Mouse (Mus musculus) spleen, postnatal 14 days (tissue): ENCODE results near the gene Ackr2.

Experiments used
- DNase-seq, 2 experiments: peaks; one replicate each; pipeline ENCODE4 v3.0.0; 2021 to 2022; ENCODE audit warnings: low spot score in 2 of 2

Gene Ackr2

DNA sequence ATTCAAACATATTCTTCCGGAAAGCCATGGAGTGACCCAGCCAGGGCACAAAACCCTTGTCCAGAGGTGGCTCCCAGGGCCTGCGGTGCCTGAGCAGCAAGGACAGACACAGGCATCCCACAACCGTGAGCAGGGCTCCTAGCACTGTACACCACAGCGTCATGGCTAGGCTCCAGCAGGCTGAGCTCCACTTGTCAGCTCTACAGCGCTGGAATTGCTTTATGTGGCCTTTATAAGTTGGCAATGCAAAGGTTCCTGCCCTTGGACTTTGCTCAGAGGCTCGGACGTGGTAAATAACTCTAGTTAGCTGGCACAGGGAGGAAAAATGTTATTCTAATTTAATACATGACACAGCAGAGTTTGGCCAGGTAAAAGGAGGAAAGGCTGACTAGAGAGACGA is 17.9 kb downstream of the Ackr2 start, which contains the start of gene Cyp8b1:
Cyp8b1 (minus strand) TSS at position 204 of the 400 bp plus-strand sequence.
- no peak for DNase-seq

DNA sequence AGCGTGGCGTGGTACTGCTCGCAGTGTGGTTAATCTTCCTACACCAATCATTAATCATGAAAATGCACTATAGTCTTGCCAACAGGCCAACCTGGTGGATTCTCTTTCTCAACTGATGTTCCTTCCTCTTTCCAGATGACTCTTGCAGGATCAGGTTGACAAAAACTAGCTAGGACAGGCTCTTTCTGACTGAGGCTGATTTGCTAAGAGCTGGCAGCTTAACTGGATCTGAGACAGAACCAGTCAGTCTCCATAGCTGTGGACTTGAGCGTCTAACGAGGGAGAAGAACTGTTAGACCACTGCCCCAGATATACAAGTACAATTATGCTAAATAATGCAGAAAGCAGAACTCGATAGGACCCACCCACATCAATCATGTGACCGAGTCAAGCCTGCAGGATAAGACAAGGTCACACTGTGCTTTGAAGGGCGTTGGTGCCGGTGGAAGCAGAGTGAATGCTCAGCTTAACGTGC is 20.9 kb downstream of the Ackr2 start:
- DNase-seq: peak in 1 of 2 experiments; percentile 34

DNA sequence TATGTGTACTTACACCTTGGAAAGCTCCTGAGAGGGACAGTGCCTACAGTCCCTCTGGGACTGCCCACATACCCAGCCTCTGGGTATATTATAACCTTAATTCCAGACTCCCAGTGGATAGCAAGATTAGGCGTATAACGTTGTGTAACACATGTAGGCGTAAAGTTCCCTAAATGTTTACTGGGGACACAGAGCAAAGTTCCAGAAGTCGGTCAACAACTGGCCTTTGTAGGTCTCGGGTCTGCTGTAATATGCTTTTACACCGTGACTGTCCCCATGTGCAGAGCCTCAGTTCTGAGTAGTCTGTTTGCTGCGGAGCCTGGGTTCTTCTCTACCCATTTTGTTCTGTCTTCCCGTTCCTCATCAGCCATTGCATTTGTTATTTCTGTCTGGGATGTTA is 25.3 kb downstream of the Ackr2 start:
- DNase-seq: no peak

DNA sequence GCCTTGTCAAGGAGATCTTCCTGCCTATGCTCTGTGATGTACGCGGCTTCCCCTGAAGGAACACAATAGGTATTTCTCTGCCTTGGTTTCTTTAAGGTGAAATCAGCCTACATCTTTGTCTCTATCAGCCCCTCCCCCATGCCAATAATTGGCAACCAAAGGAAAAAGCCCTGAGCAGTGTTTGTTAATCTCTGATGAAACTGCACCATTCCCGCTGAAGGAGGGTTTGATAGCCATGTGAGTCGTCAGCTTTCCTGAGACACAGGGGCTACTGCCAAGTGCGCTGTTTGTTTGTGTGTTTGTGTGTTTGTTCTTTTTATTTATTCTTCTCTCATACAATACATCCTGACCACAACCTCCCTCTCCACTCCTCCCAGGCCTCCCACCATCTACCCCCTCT is 25.8 kb downstream of the Ackr2 start:
- DNase-seq: no peak

DNA sequence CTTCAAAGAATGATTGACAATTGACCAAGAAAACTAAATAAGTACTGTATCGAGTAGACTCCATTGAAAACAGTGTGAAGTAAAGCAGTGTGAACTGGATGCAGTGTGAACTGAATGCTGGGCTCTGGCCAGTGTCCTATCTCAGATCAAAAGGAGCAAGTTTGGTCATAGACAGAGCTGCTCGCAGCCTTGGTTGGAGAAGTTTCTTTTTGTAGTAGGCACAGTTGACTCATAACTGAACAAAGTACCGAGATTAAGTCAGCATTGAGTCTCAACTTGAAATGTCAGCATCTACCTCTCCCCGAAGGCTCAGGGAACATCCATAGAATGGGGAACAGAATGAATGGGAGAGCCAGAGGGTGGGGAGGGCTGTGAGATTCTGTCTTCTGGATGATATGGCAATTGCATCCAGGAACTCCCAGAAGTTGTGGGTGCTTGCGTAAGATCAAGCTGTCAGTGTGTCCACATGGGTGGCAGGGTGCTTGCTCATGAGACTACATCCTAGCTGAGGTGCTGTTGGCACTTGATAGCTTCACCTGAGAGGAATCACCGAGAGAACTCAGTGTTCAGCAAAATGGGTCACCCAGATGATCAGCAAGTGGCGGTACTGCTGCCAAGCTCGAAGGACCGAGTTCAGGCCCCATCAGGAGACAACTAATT is 26.9 kb downstream of the Ackr2 start:
- DNase-seq: no peak

DNA sequence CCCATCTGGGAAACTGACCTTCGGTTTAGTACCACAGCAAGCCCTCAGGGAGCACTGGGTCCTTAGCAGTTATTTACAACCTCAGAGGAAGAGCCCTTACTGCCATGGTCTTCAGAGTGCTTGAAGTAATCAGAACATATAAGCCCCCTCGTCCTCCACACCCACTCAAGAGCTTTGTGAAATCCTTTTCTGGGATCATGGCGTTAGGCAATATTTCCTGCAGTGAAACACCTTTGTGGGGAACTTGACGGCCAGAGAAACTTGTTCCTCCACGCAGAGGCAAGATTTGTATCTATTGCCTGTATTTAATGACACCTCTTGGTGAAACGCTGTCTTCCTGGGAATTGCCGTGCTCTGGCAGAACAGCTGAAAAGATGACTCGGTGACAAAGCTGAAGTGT is 27.8 kb downstream of the Ackr2 start:
- no peak for DNase-seq

DNA sequence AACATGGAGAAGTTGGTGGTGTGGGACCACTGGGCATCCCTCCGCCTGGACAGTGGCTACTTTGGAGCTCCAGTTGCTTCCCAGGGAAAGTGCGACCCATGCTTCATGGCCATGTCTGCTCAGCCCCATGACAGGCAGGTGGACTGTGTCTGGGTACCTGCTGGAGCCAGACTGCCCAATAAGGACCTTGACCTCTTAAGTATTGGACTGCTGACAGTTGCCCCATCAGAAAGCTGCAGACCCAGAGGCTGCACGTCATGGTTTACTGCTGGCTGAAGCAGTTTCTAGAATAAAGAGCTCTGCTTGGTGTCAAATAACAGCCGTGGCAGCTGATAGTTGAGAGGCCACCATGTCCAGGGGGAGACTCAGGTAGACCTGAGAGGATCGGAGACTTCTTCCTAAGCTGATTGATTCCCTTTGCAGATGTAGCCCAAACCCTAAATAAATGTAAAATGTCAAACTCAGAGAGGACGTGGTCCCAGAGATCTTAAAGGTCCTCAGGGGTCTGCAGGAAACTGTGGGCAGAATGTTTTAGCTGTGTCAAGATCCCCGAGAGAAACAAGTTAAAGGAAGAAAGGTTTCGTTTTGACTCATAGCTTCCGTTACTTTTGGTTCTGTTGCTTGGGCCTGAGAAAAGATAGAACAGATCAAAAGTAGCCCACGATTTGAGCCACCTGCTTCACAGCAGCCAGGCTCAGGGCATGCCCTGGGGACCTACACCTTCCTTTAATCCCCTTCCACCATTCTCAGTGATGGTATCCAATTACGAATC is 28.7 kb downstream of the Ackr2 start:
- no peak for DNase-seq

DNA sequence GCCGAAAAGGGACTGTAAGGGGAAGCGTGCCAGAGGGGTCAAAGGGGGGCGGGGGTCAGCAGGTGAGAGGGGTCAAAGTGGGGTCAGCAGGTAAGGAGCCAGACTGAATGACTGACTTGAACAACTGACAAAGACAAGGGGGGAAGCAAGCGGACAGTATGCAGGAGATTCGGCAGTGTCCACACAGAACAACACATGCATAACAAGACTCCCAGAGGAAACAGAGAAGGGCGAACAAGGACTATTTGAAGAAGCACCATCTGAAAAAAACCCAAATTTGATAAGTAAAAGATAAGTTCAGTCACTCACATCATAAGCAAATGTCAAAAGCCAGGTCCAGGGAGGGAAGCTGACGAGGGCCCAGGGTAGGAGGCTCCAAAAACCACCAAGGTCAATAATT is 29.6 kb downstream of the Ackr2 start:
- DNase-seq: no peak

DNA sequence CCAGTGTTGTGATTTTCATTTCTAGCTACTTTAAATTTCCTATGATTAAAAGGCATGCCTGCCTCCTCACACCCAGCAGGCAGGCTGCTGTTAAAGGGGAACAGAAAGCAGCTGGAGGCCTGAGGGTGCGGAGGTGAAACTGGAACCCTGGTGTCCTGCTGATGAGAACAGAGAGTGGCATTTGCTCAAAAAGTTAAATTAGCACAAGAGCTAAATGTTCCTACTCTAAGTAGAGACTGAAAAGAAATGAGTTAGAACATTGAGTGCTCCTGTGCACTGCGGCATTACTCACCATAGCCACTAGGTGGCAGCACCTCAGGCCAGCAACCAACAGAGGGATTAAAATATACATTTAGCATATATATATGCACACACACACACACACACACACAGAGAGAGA is 30.3 kb downstream of the Ackr2 start:
- peak; percentile 43 to 67 for DNase-seq

DNA sequence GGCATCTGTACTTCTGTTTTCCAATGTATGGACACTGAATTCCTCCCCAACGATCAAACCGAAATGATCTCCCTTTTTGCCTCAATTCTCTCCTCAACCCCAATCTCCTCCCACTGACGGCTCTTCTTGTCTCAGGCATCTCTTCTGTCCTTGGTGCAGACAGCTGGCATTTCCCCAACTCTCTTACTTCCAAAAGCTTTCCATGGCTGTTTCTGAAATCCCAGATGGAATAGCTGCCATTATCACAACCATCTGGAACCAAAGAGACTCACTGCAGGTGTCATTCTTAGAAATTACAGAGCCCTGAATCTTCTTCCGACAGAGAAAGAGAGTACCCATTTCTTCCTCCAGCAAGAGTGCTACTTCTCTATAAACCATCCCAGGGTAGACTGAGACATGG is 36.7 kb downstream of the Ackr2 start:
- no peak for DNase-seq

DNA sequence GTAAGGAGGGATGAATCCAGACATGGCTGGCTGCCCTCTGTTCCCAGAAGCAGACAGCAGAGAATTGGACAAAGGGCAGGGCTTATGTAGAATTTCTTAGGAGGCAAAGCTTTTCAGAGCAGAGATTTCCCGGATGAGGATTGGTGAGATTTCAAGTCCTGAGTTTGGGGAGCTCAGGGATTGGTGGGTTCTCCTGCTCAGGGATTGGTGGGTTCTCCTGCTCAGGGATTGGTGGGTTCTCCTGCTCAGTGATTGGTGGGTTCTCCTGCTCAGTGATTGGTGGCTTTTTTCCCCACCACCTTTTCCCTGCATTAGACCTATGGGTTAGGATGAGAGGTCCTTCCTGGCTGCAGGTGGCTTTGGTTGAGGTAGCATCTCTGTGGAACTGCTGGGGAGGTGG is 38.8 kb downstream of the Ackr2 start:
- no peak for DNase-seq

DNA sequence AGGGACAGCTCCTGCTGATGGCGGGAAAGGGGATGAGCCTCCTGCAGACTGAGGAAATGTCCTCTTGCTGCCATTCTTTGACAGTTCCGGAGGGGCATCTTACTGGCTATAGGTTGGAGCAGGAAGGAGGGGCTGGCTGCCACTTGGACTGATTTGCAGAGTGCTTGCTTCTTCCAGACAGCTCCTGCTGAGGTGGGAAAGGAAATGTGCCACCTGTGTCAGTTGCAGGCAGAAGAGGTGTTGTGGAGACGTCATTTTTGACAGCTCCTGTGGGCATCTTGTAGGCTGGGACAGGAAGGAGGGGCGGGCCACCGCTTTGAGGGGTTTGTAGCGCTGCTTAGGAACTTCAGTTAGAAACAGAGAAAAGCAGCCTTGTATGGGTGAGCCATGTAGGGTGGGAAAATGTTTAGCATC is 39.3 kb downstream of the Ackr2 start:
- DNase-seq: no peak

DNA sequence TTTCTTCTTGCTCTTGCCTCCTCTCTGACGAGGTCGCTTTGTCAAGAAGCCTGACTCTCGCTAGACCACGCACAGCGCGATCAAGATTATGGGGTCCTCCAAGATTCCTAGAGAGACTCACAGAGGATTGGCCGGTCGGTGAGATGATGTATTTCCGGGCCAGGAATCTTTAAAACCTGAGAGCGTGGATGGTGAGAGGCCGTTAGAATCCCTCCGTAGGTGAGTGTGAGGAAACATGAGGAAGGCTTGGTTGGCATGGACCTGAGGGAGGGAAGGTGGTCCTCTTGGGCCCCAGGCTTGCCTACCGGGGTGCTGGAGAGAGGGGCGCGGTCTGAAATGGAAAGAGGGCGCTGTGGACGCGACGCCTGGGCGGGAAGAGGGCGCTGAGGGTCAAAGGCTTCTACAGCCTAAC is 39.8 kb downstream of the Ackr2 start:
- no peak for DNase-seq

DNA sequence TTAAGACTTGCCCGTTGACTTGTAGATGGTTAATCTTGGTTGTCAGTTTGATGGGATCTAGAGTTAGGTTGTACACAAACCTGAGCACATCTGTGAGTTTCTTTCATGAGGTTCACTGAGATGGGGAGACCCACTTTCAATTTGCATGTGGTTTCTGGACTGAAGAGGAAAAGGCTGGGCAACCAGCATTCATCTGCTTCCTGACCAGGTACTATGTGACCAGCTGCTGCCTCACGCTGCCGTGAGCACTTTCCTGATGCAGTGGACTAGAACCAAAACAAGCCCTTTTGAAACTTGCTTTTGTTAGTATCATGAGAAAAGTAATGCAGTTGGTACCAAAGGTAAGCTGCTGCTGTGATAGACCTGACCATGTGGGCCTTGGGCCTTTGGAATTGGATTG is 44.9 kb downstream of the Ackr2 start:
- no peak for DNase-seq

DNA sequence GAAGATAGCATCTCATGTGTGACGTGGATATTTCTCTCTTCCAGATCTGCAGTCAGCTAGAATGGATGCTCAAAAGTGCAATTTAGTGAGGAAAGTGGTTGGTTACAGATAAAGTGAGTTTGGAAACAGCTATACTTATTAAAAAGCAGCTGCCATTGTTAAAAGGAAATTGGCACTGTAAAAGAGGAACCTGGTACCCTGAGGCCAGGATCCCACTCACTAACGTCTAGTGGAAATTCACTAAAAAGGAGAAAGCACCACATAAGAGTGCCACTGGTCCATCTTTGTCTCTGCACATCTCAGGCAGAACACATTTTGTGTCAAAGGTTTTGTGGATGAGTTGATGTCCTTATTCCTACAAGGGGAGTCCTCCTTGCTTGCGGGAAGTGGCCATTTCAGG is 45.5 kb downstream of the Ackr2 start:
- no peak for DNase-seq

DNA sequence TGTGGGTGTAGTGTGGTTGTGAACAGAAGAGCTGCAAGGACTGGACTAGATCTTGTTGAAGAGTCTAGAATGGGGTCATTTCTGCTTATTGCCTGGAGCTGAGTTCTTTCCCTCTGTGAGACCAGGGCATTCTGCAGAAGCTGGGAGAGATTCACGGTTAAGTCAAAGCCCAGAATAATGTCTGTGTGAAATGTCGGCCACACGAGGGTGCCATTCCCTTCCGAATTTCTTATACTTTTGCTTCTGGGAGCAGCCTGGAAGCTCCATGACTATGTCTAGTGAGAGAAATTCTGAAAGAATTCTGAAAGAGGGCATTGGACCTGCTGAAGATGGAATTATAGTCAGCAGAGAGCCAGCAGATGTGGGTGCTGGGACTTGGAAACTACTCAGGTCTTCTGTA is 49.6 kb downstream of the Ackr2 start:
- no peak for DNase-seq

DNA sequence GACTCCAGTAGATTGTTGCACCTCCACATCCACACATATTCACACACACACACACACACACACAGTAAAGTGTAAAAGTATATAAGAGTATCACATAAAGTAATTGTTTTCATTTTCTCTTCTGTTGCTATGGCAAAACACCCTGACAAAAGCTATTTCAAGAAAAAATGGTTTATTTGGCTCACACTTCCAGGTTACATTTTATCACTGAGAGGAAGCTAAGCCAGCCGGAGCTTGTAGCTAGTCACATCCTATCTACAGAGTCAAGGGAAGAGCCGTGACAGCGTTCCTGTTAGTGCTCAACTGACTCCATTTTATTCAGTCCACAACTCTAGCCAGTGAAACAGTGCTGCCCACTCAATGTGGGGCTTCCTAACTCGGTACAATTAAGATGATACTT is 50.3 kb downstream of the Ackr2 start:
- DNase-seq: no peak

DNA sequence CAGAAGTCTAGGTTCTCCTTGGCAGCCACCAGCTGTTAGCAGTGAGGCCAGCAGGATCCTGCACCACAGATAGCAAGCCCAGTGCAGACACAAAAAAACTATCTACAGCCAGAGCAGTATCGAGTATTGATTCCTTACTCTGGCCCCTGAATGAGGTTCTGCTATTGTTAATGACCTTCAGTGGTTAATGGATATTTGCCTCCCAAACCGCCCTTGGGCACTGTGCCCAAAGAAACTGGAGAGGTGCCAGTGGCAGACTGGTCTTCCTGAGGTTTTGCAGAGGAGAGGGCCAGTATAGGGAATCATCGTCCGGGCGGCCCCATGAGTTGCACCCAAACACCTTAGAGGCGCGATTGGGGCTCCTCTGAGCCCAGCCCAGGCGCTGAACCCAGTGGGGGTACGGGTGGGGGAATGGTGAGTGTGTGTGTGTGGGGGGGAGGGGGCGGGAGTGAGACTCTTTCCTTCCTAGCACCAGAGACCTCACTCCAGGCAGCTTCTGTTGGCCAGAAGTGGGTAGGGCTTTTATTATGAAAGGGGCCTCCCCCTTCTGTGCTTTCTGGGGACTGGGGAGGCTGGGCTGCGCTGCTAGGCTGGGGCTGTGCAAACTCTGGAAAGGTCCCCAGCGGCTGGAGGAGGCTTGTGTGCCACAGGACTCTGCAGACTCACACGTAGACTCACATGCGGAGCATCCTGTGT is 52.4 kb downstream of the Ackr2 start, which contains the start of gene Fam198a:
Fam198a (plus strand) TSS at position 571 of the 696 bp plus-strand sequence.
- DNase-seq: no peak

DNA sequence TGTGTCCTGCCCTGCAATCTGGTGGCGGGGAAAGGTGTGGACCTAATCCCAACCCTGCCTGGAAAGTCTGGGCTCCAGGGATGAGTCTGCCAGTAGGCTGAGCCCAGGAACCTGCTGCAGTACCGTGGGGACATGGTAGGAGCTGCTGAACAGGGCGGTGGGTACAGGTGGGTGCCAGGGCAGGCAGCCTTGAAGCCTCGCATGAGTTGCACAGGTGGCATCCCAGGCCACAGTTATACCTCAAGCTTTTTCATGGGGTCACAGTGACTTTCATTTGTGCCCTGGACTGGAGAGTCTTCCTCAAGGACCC is 52.9 kb downstream of the Ackr2 start:
- no peak for DNase-seq

DNA sequence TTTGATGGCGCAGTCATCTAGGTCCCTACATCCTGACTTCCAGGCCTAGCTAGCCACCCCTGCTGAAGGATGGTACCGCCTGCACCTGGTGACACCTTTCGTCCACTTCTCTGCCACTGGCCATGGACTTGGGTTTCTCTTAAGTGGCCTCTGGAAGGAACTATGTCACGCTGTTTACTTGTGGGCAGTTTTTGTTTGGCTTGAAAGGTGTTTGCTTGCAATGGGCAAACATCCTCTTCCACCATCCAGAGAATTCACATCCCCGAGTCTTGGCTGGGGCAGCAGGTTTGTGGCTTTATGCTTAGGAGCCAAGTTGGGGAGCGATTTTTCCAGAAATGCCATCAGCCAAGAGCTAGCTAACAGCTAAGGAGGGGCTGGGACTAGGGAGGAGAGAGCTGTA is 54.4 kb downstream of the Ackr2 start:
- DNase-seq: no peak

DNA sequence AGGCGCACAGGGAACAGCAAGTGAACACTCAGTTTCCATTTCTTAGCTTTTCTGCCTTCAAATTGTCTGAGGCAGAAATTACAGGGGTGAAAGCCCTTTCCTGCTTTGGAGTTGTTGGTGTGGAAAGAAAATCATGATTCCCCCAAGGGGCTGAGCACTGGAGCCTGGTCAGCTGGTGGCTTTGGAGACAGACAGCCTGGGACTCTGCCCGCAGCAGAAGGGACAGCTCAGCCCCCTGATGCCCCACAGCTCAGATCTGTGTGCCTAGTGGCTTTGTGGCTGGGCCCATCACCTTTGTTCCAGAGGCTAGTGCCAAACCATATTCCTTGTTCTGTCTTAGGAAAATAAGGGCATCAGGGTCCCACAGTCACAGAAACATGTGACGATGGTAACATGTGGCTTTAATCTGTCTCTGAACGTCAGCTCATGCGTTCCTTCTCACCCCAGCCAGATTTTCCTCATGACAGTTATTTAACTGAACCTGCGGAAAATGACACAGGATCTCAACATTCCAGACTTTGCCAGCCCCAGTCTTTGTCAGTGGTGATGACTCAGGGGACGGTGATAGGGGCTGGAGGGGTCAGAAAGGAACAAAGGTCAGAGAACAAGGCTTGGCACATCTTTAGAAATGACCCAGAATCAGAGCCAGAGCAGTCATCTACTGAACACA is 61.9 kb downstream of the Ackr2 start:
- no peak for DNase-seq
